Mouse (Mus musculus) testis, adult 2 months (tissue): ENCODE data around the gene Hps3. TPM values are rescaled to one million over a fixed set of nuclear protein-coding genes. Genes with fewer than 3 reads are reported as not detected.
"Not testable (repeated sequence)": the region's sequence is repeated elsewhere in the genome, so short reads cannot be mapped to it uniquely, and the experiment has no call there.

ENCODE experiments used
- H3K27ac ChIP-seq: fragments of 200-500 bp; 2 replicates; pipeline ENCODE4 v1.5.1; 2012; ENCODE audit warnings: low read depth, low read length; ENCODE audit not compliant: control insufficient read depth, insufficient read depth
- H3K27me3 ChIP-seq: fragments of 200-500 bp; 2 replicates; pipeline ENCODE4 v1.6.1; 2012; ENCODE audit warnings: mild to moderate bottlenecking, low read length, moderate library complexity; ENCODE audit not compliant: control insufficient read depth, insufficient read depth
- H3K36me3 ChIP-seq: fragments of 200-500 bp; 2 replicates; pipeline ENCODE4 v1.6.1; 2012; ENCODE audit warnings: mild to moderate bottlenecking, low read length; ENCODE audit not compliant: control insufficient read depth, insufficient read depth
- H3K4me1 ChIP-seq: fragments of 200-500 bp; 2 replicates; pipeline ENCODE4 v1.6.1; 2012; ENCODE audit warnings: low read length; ENCODE audit not compliant: control insufficient read depth, insufficient read depth
- H3K4me3 ChIP-seq: fragments of 200-500 bp; 2 replicates; pipeline ENCODE4 v1.5.1; 2012; ENCODE audit warnings: low read depth, mild to moderate bottlenecking, low read length, moderate library complexity, mixed read lengths; ENCODE audit not compliant: control insufficient read depth
- CTCF ChIP-seq: fragments of 200-500 bp; IDR thresholded peaks from 2 replicates; pipeline ENCODE4 v1.5.1; 2012; ENCODE audit warnings: low read depth, mild to moderate bottlenecking, inconsistent platforms, low read length, moderate library complexity; ENCODE audit not compliant: control insufficient read depth, insufficient read depth, insufficient replicate concordance
- POLR2A ChIP-seq: fragments of 200-500 bp; IDR thresholded peaks from 2 replicates; pipeline ENCODE4 v1.6.1; 2012; ENCODE audit warnings: low read depth, mild to moderate bottlenecking, inconsistent platforms, low read length, moderate library complexity; ENCODE audit not compliant: control insufficient read depth
- polyA plus RNA-seq: library from polyadenylated mRNA; depleted of rRNA; stranded (reverse); fragments of >200 nt; gene quantifications from 2 replicates; pipeline ENCODE4 v1.2.3, GENCODE M21; 2012; rRNA removed

Gene Hps3
- polyA plus RNA-seq, 1 experiment = 4.0 TPM

DNA sequence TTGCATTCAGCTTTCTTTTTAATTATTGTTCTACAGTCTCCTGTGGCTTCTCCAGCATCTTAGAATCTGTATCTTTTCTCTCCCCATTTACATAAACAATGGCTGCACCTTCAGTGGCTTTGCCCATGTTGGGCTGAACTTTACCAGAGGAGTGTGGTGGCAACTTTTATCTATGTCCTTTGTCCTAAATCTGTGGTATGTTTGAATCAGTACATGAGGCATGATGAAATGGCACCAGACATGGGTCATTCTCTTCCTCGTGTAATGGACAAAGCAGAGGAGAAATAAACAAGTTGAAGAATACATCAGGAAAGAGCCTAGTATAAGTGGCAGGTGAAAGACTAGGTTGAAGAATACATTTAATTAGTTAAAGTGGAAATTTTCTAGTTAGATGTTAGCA lies 76.1 kb downstream of the Hps3 start:
- 0 out of 2 replicates have a peak overlapping the region, but pooled peaks have one; percentile 36 for H3K27ac ChIP-seq
- no peaks in the 10 kb centered on the region for H3K27me3 ChIP-seq
- H3K36me3 ChIP-seq = no peaks in the 10 kb centered on the region
- H3K4me1 ChIP-seq = no peaks in the 10 kb centered on the region
- no peak overlapping the region for H3K4me3 ChIP-seq
- no peak for TF ChIP-seq CTCF
- TF ChIP-seq POLR2A = no peak

DNA sequence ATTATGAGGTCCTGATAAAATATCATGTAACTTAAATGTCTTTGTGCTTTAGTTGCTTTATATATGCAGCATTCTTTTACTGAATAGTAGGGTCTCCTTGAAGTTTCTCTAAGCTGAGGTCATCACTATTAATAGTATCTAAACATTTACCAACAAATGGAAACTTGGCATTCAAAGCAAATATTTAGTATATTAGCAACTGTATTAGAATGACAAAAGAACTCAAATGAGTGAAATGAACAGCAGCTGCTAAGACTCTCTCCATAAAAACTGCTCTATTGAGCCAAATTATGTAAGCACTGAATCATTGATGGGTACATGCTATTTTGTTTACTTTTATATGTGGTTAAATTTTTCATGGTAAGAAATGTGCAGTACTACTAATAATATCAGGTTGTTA lies 77.1 kb downstream of the Hps3 start:
- Histone ChIP-seq H3K27ac (no peak overlapping the region), H3K4me1 (no peaks in the 10 kb centered on the region), H3K4me3 (no peak overlapping the region), H3K27me3 (no peaks in the 10 kb centered on the region), H3K36me3 (no peaks in the 10 kb centered on the region)
- TF ChIP-seq CTCF = no peak
- no peak for TF ChIP-seq POLR2A

DNA sequence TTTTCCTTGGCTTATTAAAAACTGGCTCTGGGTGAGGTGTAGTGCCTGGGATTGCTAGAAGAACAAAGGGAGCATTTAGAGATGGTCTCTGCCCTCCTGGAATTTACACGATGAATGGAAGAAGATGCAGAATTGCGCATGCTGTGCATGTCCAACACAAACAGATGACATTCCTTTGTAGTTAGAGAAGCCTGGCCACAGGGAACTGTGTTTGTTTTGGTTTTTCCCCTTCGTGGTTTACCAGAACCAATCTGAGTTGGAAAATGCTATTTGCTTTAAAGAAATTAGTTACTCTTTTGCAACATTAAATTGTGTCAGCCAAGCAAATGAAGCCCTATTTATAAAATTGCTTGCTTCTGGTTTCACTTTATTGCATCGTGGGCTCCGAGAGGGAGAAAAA lies 78.2 kb downstream of the Hps3 start, which contains the start of gene Cp:
TSS of gene Cp (plus strand) at position 170 of the 400 bp plus-strand sequence.
- Histone ChIP-seq H3K4me3 (no peak within 1 kb of the TSS), H3K27me3 (no peaks in the 10 kb centered on the region)

DNA sequence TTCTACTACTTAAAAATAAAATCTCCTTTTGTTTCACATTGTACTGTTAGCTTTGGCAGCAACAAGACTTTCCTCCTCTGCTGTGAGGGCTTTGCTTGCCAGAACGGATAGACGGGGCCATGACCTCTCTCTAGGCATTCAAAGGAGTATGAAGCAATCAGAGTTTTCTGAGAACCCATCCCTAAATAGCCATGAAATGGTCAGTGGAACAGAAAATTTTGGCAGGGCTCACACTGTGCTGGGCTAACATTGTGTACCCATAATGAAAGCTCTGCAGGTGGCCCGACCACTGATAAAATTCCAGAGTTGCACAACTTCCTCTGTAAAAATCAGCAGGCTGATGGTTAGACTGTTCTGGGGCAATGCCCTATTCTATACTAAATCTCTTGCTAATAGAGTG lies 81.2 kb downstream of the Hps3 start:
- TF ChIP-seq POLR2A (no peak), CTCF (no peak)
- no peaks in the 10 kb centered on the region for H3K27me3 ChIP-seq
- H3K36me3 ChIP-seq = no peaks in the 10 kb centered on the region
- no peaks in the 10 kb centered on the region for H3K4me1 ChIP-seq
- no peak overlapping the region for H3K4me3 ChIP-seq
- no peak overlapping the region for H3K27ac ChIP-seq

More for the DNA sequence above, 78.2 kb downstream of the Hps3 start, which contains the start of gene Cp:
- Histone ChIP-seq H3K27ac (peak within 1 kb of the TSS; percentile 66), H3K4me1 (no peaks in the 10 kb centered on the region), H3K36me3 (no peaks in the 10 kb centered on the region)
- TF ChIP-seq CTCF (no peak), POLR2A (no peak)

DNA sequence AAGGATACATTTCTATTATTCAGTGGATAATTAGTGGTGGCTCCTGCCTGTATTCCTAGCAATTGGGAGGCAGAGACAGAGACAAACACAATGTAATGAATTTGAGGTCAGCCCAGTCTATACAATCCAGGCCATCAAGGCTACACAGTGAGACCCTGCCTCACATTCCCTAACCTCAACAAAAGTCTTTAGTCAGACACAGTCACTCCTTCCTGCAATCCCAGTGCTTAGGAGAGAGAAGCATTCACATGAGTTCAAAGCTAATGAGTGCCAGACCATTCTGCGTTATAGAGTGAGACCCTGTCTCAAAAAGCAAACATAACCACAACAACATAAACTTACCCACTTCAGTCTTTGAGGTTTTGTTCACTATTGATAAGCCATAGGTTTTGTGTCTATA lies 81.7 kb downstream of the Hps3 start:
- Histone ChIP-seq H3K36me3 (no peaks in the 10 kb centered on the region), H3K4me1 (no peaks in the 10 kb centered on the region), H3K4me3 (no peak overlapping the region), H3K27me3 (no peaks in the 10 kb centered on the region), H3K27ac (peak overlapping the region; percentile 33)
- no peak for TF ChIP-seq CTCF
- no peak for TF ChIP-seq POLR2A

DNA sequence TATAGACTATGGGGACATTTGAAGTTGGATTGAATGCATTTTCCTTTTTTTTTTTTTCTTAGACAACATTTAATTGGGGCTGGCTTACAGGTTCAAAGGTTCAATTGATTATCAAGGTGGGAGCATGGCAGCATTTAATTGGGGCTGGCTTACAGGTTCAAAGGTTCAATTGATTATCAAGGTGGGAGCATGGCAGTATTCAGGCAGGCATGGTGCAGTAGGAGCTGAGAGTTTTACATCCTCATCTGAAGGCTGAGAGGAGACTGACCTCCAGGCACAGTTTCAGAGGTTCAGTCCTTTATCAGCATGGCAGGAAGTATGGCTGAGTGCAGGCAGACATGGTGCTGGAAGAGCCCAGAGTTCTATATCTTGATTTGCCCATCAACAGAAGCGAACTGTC lies 85.7 kb downstream of the Hps3 start:
- not testable (repeated sequence) for H3K4me1 ChIP-seq, H3K27me3 ChIP-seq, H3K36me3 ChIP-seq, H3K27ac ChIP-seq, H3K4me3 ChIP-seq

DNA sequence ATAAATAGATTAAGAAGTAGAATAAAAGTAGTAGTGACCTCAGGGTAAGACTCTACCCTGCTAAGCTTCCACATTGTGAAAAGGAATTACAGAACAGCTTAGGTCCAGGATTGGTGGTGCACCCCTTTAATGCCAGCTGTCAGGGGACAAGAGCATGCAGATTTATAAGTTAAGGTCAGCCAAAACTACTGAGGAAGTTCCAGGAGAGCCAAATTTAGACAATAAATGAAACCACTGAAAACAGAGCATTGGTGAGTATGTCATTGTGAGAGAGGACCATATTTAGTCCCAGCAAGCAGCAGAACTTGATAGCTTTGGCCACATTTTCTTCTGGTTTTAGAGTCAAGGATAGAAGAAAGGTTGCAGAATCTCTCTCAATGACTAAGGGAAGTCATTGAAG lies 86.6 kb downstream of the Hps3 start:
- Histone ChIP-seq H3K27me3 (no peaks in the 10 kb centered on the region), H3K36me3 (no peaks in the 10 kb centered on the region), H3K4me1 (no peaks in the 10 kb centered on the region), H3K4me3 (no peak overlapping the region), H3K27ac (no peak overlapping the region)
- TF ChIP-seq CTCF (no peak), POLR2A (no peak)

Other genes starting within 250 kb of the Hps3 start
- 2.5 and 3.9 TPM in 2 replicates for gene Cp, start 78.3 kb downstream of the Hps3 start, polyA plus RNA-seq
- 1.1 and 1.8 TPM in 2 replicates for gene Hltf, start 22.5 kb upstream of the Hps3 start, polyA plus RNA-seq
- 1.9 and 2.5 TPM in 2 replicates for gene Gyg, start 120.0 kb upstream of the Hps3 start, polyA plus RNA-seq
- 0.07 and 0.33 TPM in 2 replicates for gene Cpa3, start 206.9 kb upstream of the Hps3 start, polyA plus RNA-seq
- gene Cpb1, start 240.4 kb upstream of the Hps3 start, polyA plus RNA-seq = 0.12 and 0.13 TPM in 2 replicates